Mouse (Mus musculus) hindbrain, embryonic 12.5 days (tissue): ENCODE measurements around the gene Cd37. TPM values are rescaled to one million over a fixed set of nuclear protein-coding genes. Genes with fewer than 3 reads are reported as not detected.

ENCODE experiments used
- polyA plus RNA-seq: library from polyadenylated mRNA; unstranded; fragments of >200 nt; fragmentation: Nextera tagmentation; extraction: Ambion mirVana; gene quantifications from 2 replicates; pipeline ENCODE4 v1.2.1, GENCODE M21; 2016

Gene Cd37
- polyA plus RNA-seq, 1 experiment from 2014 or later = 1.3 TPM

Other genes starting within 250 kb of the Cd37 start
- 62.7 and 74.3 TPM in 2 replicates for gene Irf3, start 241.5 kb downstream of the Cd37 start, polyA plus RNA-seq
- 46.7 and 46.8 TPM in 2 replicates for gene Bcl2l12, start 240.4 kb downstream of the Cd37 start, polyA plus RNA-seq
- gene Scaf1, start 222.8 kb downstream of the Cd37 start, polyA plus RNA-seq = 50.6 and 52.4 TPM in 2 replicates
- gene Rras, start 221.2 kb downstream of the Cd37 start, polyA plus RNA-seq = 22.6 and 23.2 TPM in 2 replicates
- 10.9 and 14.0 TPM in 2 replicates for gene Prr12, start 186.2 kb downstream of the Cd37 start, polyA plus RNA-seq
- gene Nosip, start 176.7 kb downstream of the Cd37 start, polyA plus RNA-seq = 55.9 and 60.0 TPM in 2 replicates
- 17.8 and 18.0 TPM in 2 replicates for gene Prrg2, start 176.4 kb downstream of the Cd37 start, polyA plus RNA-seq
- 177 and 180 TPM in 2 replicates for gene Rcn3, start 146.9 kb downstream of the Cd37 start, polyA plus RNA-seq
- 20.2 and 21.0 TPM in 2 replicates for gene Fcgrt, start 135.3 kb downstream of the Cd37 start, polyA plus RNA-seq
- 982 and 1,135 TPM in 2 replicates for gene Rps11, start 114.7 kb downstream of the Cd37 start, polyA plus RNA-seq
- 977 and 1,019 TPM in 2 replicates for gene Rpl13a, start 110.4 kb downstream of the Cd37 start, polyA plus RNA-seq
- gene Gm45713, start 102.9 kb downstream of the Cd37 start, polyA plus RNA-seq = 0.31 TPM in 1 of 2 replicates, not detected in the other
- 0.52 and 1.6 TPM in 2 replicates for gene Flt3l, start 102.7 kb downstream of the Cd37 start, polyA plus RNA-seq
- 90.3 and 91.0 TPM in 2 replicates for gene Pih1d1, start 84.8 kb downstream of the Cd37 start, polyA plus RNA-seq
- gene Aldh16a1, start 84.5 kb downstream of the Cd37 start, polyA plus RNA-seq = 33.4 and 39.8 TPM in 2 replicates
- gene Slc17a7, start 75.2 kb downstream of the Cd37 start, polyA plus RNA-seq = 1.1 and 1.2 TPM in 2 replicates
- not detected in 2 replicates for gene Gfy, start 59.5 kb downstream of the Cd37 start, polyA plus RNA-seq
- not detected in 2 replicates for gene Pth2, start 58.1 kb downstream of the Cd37 start, polyA plus RNA-seq
- 0.46 and 0.48 TPM in 2 replicates for gene Ccdc155, start 34.2 kb downstream of the Cd37 start, polyA plus RNA-seq
- 3.0 and 3.4 TPM in 2 replicates for gene Dkkl1, start 27.0 kb downstream of the Cd37 start, polyA plus RNA-seq
- 185 and 208 TPM in 2 replicates for gene Tead2, start 23.4 kb downstream of the Cd37 start, polyA plus RNA-seq
- 0.10 and 0.28 TPM in 2 replicates for gene Slc6a16, start 2.0 kb upstream of the Cd37 start, polyA plus RNA-seq
- gene Slc6a21, start 38.4 kb upstream of the Cd37 start, polyA plus RNA-seq = not detected in 2 replicates
- gene Trpm4, start 94.7 kb upstream of the Cd37 start, polyA plus RNA-seq = 11.5 and 14.7 TPM in 2 replicates
- gene Hrc, start 96.2 kb upstream of the Cd37 start, polyA plus RNA-seq = 0.65 and 0.68 TPM in 2 replicates
- 15.6 and 16.2 TPM in 2 replicates for gene Ppfia3, start 127.9 kb upstream of the Cd37 start, polyA plus RNA-seq
- gene Lin7b, start 131.5 kb upstream of the Cd37 start, polyA plus RNA-seq = 2.9 and 3.8 TPM in 2 replicates
- 285 and 300 TPM in 2 replicates for gene Snrnp70, start 156.6 kb upstream of the Cd37 start, polyA plus RNA-seq
- not detected in 2 replicates for gene Kcna7, start 166.5 kb upstream of the Cd37 start, polyA plus RNA-seq
- 1.2 and 1.3 TPM in 2 replicates for gene Ntf5, start 174.6 kb upstream of the Cd37 start, polyA plus RNA-seq
- 1.0 and 1.6 TPM in 2 replicates for gene Lhb, start 181.7 kb upstream of the Cd37 start, polyA plus RNA-seq
- gene Gys1, start 195.7 kb upstream of the Cd37 start, polyA plus RNA-seq = 34.8 TPM in 2 replicates
- gene Ruvbl2, start 199.0 kb upstream of the Cd37 start, polyA plus RNA-seq = 124 and 129 TPM in 2 replicates
- gene Ftl1, start 220.8 kb upstream of the Cd37 start, polyA plus RNA-seq = 5,718 and 6,089 TPM in 2 replicates
- gene Bax, start 227.8 kb upstream of the Cd37 start, polyA plus RNA-seq = 231 and 244 TPM in 2 replicates
- gene Tulp2, start 242.8 kb upstream of the Cd37 start, polyA plus RNA-seq = 0.13 and 0.54 TPM in 2 replicates
- not detected in 2 replicates for gene Gm45808, start 247.7 kb upstream of the Cd37 start, polyA plus RNA-seq
- 3.4 and 3.5 TPM in 2 replicates for gene Dhdh, start 249.7 kb upstream of the Cd37 start, polyA plus RNA-seq